Mouse (Mus musculus) midbrain, embryonic 16.5 days (tissue): Measurements from ENCODE around the gene Tbcb. TPM values are rescaled to one million over a fixed set of nuclear protein-coding genes. Genes with fewer than 3 reads are reported as not detected.
"Not testable (repeated sequence)": the region's sequence is repeated elsewhere in the genome, so short reads cannot be mapped to it uniquely, and the experiment has no call there.

Experiments
- ATAC-seq: fragments of 200-750 bp; cut with Nextera tagmentation; 2 replicates; pipeline ENCODE4 v1.8.0; 2017; ENCODE audit warnings: moderate TSS enrichment
- H3K27ac ChIP-seq: fragments of 300-500 bp; sonication (generic); 2 replicates; pipeline ENCODE4 v1.5.1; 2014; ENCODE audit warnings: mild to moderate bottlenecking, low read length, mixed read lengths
- H3K27me3 ChIP-seq: fragments of 300-500 bp; sonication (generic); 2 replicates; pipeline ENCODE4 v1.6.1; 2014; ENCODE audit warnings: low read depth, low read length, mixed read lengths; ENCODE audit not compliant: control insufficient read depth, insufficient read depth
- H3K36me3 ChIP-seq: fragments of 300-500 bp; sonication (generic); 2 replicates; pipeline ENCODE4 v1.6.1; 2014; ENCODE audit warnings: mild to moderate bottlenecking, low read length, moderate library complexity, mixed read lengths; ENCODE audit not compliant: control insufficient read depth, insufficient read depth
- H3K4me1 ChIP-seq: fragments of 300-500 bp; sonication (generic); 2 replicates; pipeline ENCODE4 v1.6.1; 2014; ENCODE audit warnings: mild to moderate bottlenecking, low read length, mixed read lengths; ENCODE audit not compliant: control insufficient read depth, insufficient read depth
- H3K4me2 ChIP-seq: fragments of 300-500 bp; sonication (generic); 2 replicates; pipeline ENCODE4 v1.6.1; 2014; ENCODE audit warnings: mild to moderate bottlenecking, low read length, mixed read lengths
- H3K4me3 ChIP-seq: fragments of 300-500 bp; sonication (generic); 2 replicates; pipeline ENCODE4 v1.5.1; 2014; ENCODE audit warnings: low read depth, mild to moderate bottlenecking, low read length, moderate library complexity, mixed read lengths
- H3K9ac ChIP-seq: fragments of 300-500 bp; sonication (generic); 2 replicates; pipeline ENCODE4 v1.6.1; 2014; ENCODE audit warnings: low read depth, low read length, mixed read lengths
- H3K9me3 ChIP-seq: fragments of 300-500 bp; sonication (generic); replicated peaks from 2 replicates; pipeline ENCODE4 v1.6.1; 2014; ENCODE audit warnings: mild to moderate bottlenecking, low read length, mixed read lengths; ENCODE audit not compliant: control insufficient read depth, poor library complexity, severe bottlenecking
- WGBS: fragments of 180-500 bp; shearing (Covaris S2); extraction: QIAGEN DNeasy Blood & Tissue Kit; methylation state at CpG from one replicate; pipeline ENCODE4 v1.1.7; 2014; 5-methylcytosine and 5-hydroxymethylcytosine counted together
- polyA plus RNA-seq: library from polyadenylated mRNA; unstranded; fragments of >200 nt; fragmentation: Nextera tagmentation; extraction: Ambion mirVana; gene quantifications from 2 replicates; pipeline ENCODE4 v1.2.1, GENCODE M21; 2015

Tbcb gene
- polyA plus RNA-seq, 1 experiment from 2014 or later = 442 TPM

GRCm38 (mm10) chr7:30216723-30217151 is 15.3 kb downstream of the Tbcb start:
- H3K9me3 ChIP-seq = no peaks in the 10 kb centered on the region
- WGBS = under 1% methylated on average over 16 of the region's 16 CpGs
- H3K4me1 ChIP-seq = peaks cover 19% of the 10 kb centered on the region
- peak; percentile 72 for ATAC-seq
- peak overlapping the region; percentile 31 for H3K4me3 ChIP-seq
- no peaks in the 10 kb centered on the region for H3K27me3 ChIP-seq
- H3K27ac ChIP-seq = peak overlapping the region; percentile 75
- peak overlapping the region; percentile 63; the same call in 1 of the 2 replicates for H3K9ac ChIP-seq
- no peaks in the 10 kb centered on the region for H3K36me3 ChIP-seq
- H3K4me2 ChIP-seq = peak overlapping the region; percentile 57

- no peak overlapping the region for H3K27ac ChIP-seq
- 66% methylated on average over 3 of the region's 3 CpGs for WGBS
- no peak overlapping the region for H3K4me2 ChIP-seq
These were observed 16.2 kb downstream of the Tbcb start for GRCm38 (mm10) chr7:30215875-30216274.

GRCm38 (mm10) chr7:30213881-30214280 is 18.2 kb downstream of the Tbcb start:
- no peak for ATAC-seq
- 89% methylated on average over 3 of the region's 3 CpGs for WGBS
- Histone ChIP-seq H3K9ac (no peak overlapping the region), H3K36me3 (no peaks in the 10 kb centered on the region), H3K27ac (no peak overlapping the region), H3K27me3 (no peaks in the 10 kb centered on the region), H3K4me2 (no peak overlapping the region), H3K4me3 (no peak overlapping the region), H3K4me1 (peaks cover 7% of the 10 kb centered on the region; the same call in 1 of the 2 replicates), H3K9me3 (no peaks in the 10 kb centered on the region)

More at GRCm38 (mm10) chr7:30215875-30216274, 16.2 kb downstream of the Tbcb start:
- H3K9me3 ChIP-seq = no peaks in the 10 kb centered on the region
- no peak overlapping the region for H3K4me3 ChIP-seq
- H3K27me3 ChIP-seq = no peaks in the 10 kb centered on the region
- H3K9ac ChIP-seq = no peak overlapping the region
- peaks cover 19% of the 10 kb centered on the region for H3K4me1 ChIP-seq
- no peak for ATAC-seq
- H3K36me3 ChIP-seq = no peaks in the 10 kb centered on the region

- Histone ChIP-seq H3K4me2 (no peak overlapping the region), H3K27ac (no peak overlapping the region), H3K4me1 (no peaks in the 10 kb centered on the region), H3K9ac (no peak overlapping the region), H3K9me3 (no peaks in the 10 kb centered on the region), H3K4me3 (no peak overlapping the region), H3K27me3 (no peaks in the 10 kb centered on the region), H3K36me3 (no peaks in the 10 kb centered on the region)
- WGBS = 20% methylated on average over 4 of the region's 4 CpGs
- no peak for ATAC-seq
These were observed 21.0 kb downstream of the Tbcb start for GRCm38 (mm10) chr7:30211025-30211424.

GRCm38 (mm10) chr7:30206364-30206763 is 25.7 kb downstream of the Tbcb start:
- not testable (repeated sequence) for H3K9me3 ChIP-seq, H3K4me3 ChIP-seq, ATAC-seq, H3K27me3 ChIP-seq, H3K4me1 ChIP-seq, H3K9ac ChIP-seq, H3K4me2 ChIP-seq, H3K27ac ChIP-seq, H3K36me3 ChIP-seq
- 61% methylated on average over 5 of the region's 5 CpGs for WGBS

DNA sequence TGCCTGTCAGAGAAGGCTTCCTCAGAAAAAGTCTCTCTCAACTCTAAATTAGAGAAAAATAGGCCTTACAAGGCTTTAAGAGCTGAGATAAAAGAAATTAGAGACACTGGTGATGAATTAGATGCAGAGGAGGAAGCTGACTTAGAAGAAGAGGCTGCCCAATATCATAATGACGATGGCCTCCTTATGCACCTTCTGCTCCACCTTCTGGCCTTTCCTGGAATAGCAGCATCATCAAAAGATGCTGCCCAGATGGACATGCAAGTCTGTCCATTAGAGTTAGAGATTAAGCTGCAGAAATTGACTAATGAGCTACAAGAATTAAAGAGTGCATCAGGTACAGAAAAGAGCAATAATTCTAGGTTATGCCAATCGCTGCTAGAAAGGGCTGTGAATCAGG is 26.7 kb downstream of the Tbcb start:
- no peak for ATAC-seq
- Histone ChIP-seq H3K4me3 (no peak overlapping the region), H3K9ac (no peak overlapping the region), H3K36me3 (no peaks in the 10 kb centered on the region), H3K27me3 (no peaks in the 10 kb centered on the region), H3K4me1 (no peaks in the 10 kb centered on the region), H3K4me2 (no peak overlapping the region), H3K9me3 (no peaks in the 10 kb centered on the region), H3K27ac (no peak overlapping the region)
- 5% methylated on average over 2 of the region's 2 CpGs for WGBS

DNA sequence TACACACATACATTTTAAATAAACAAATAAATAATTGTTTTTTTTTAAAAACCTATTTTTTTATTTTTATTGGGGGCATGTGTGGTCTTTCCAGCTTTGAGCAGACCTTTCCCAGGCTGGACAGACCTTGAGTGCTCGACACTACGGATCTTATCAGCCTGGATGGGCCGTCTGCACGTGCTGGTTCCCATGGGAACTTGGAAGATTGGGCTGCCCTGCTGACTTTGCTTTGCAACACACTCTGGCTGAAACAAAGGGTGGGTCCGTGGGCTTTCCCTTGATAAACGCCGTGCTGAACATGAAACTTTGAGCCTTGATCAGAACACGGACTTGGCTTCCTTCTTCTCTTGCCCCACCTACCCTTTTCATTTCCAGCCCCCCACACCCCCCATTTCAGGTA is 27.7 kb downstream of the Tbcb start:
- Histone ChIP-seq H3K4me1 (no peaks in the 10 kb centered on the region), H3K9me3 (no peaks in the 10 kb centered on the region), H3K4me2 (no peak overlapping the region), H3K27me3 (no peaks in the 10 kb centered on the region), H3K36me3 (no peaks in the 10 kb centered on the region), H3K4me3 (no peak overlapping the region), H3K9ac (no peak overlapping the region), H3K27ac (no peak overlapping the region)
- no peak for ATAC-seq
- 15% methylated on average over 8 of the region's 8 CpGs for WGBS

DNA sequence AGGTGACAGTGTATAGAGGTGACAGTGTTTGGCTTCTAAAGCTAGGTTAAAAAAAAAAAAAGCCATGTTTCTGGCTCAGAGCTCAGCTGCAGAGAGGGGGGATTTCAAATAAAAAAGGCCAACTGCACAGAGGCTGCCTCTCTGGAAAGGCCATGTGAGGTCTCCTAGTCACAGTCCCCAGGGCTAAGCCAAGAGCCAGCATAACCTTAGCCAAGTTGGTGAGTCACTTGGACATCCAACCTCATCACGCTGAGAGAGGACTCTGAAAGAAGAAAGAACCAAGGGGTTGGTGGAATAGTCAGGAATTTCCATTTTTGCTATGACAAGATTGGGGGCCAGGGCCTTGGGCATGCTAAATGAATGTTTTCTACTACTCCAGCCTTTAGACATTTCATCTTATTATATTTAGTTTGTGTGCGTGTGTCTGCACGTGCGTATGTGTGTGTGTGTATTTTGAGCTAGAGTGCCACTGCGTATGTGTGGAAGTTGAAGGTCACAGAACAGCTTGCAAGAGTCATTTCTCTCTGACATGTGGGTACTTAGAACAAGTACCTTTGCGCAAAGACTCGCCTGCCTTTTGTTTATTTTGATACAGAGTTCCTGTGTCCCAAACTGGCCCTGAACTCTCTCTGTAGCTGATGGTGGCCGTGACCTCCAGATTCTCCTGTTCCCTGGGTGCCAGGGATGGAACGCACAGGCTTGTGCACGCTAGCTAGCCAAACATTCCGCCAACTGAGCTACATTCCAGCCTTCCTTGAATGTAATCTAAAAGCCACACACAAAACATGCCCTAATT is 29.0 kb downstream of the Tbcb start:
- H3K4me2 ChIP-seq = no peak overlapping the region
- no peaks in the 10 kb centered on the region for H3K9me3 ChIP-seq
- no peak overlapping the region for H3K9ac ChIP-seq
- 0 out of 2 replicates have a peak, but pooled peaks cover 2% of the 10 kb centered on the region for H3K4me1 ChIP-seq
- H3K27ac ChIP-seq = no peak overlapping the region
- 86% methylated on average over 11 of the region's 11 CpGs for WGBS
- ATAC-seq = no peak
- no peaks in the 10 kb centered on the region for H3K36me3 ChIP-seq
- no peaks in the 10 kb centered on the region for H3K27me3 ChIP-seq
- H3K4me3 ChIP-seq = no peak overlapping the region

GRCm38 (mm10) chr7:30200661-30201060 is 31.4 kb downstream of the Tbcb start:
- not testable (repeated sequence) for H3K4me2 ChIP-seq, H3K4me3 ChIP-seq, H3K27ac ChIP-seq, ATAC-seq, H3K9ac ChIP-seq, H3K36me3 ChIP-seq, H3K9me3 ChIP-seq, H3K4me1 ChIP-seq, H3K27me3 ChIP-seq
- 94% methylated on average over 5 of the region's 5 CpGs for WGBS
